Mouse (Mus musculus) CD4-positive naive resting alpha-beta T cell, adult 76 days (primary cell): Measurements from ENCODE around the gene Adamts17. TPM values are rescaled to one million over a fixed set of nuclear protein-coding genes. Genes with fewer than 3 reads are reported as not detected.

Experiments used
- total RNA-seq: library from RNA; stranded (reverse); gene quantifications from one replicate; pipeline ENCODE4 v1.2.4, GENCODE M21; 2023

Gene Adamts17
- total RNA-seq: 3.7 TPM

DNA sequence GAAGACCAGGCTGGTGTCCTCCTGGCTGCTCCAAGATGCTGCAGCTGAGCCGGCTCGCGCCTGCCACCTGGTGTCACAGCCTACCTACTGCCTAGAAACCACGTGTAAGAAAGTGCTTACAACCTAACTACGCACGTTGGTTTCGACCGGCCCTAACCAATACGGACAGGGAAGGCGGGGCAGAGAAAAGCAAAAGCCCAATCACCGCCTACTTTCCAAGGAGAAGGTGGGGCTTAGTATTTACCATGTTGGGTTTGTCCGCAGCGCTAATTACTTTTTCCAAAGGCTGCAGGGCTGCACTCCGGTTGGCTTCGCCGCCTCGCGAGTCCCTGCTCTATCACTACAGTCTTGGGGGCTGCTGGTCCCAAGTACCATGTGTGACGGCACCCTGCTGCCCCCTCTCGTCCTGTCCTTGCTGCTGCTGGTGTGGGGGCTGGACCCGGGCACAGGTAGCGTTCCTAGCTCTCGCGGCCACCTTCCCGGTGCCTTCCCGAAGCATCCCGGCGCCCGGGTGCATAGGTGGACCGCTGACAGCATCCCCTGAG, at the start of gene Adamts17:
Gene Adamts17, plus strand, starts transcription at position 273 of the 545 bp plus-strand sequence.

Other genes starting within 250 kb of the Adamts17 start
- 12.8 TPM for gene Asb7, start 150.1 kb upstream of the Adamts17 start, total RNA-seq
- 7.8 TPM for gene Lins1, start 149.8 kb upstream of the Adamts17 start, total RNA-seq
- gene Cers3, start 96.2 kb upstream of the Adamts17 start, total RNA-seq: not detected